Mouse (Mus musculus) midbrain, postnatal 0 days (tissue): ENCODE data around the gene Tmem126b. TPM values are rescaled to one million over a fixed set of nuclear protein-coding genes. Genes with fewer than 3 reads are reported as not detected.

Experiments used
- ATAC-seq: fragments of 200-750 bp; cut with Nextera tagmentation; 2 replicates; pipeline ENCODE4 v1.8.0; 2017; ENCODE audit warnings: moderate number of reproducible peaks, mild to moderate bottlenecking, moderate TSS enrichment, moderate library complexity; ENCODE audit not compliant: low FRiP score
- DNase-seq: peaks from one replicate; pipeline ENCODE4 v3.0.0-alpha.2; 2015; ENCODE audit warnings: low spot score
- H3K27ac ChIP-seq: fragments of 300-500 bp; sonication (generic); 2 replicates; pipeline ENCODE4 v1.5.1; 2014; ENCODE audit warnings: low read depth, mild to moderate bottlenecking, low read length, mixed read lengths
- H3K27me3 ChIP-seq: fragments of 300-500 bp; sonication (generic); 2 replicates; pipeline ENCODE4 v1.6.1; 2014; ENCODE audit warnings: low read length, control low read depth, mixed read lengths; ENCODE audit not compliant: insufficient read depth
- H3K36me3 ChIP-seq: fragments of 300-500 bp; sonication (generic); 2 replicates; pipeline ENCODE4 v1.6.1; 2014; ENCODE audit warnings: low read length, control low read depth, mixed read lengths; ENCODE audit not compliant: insufficient read depth
- H3K4me1 ChIP-seq: fragments of 300-500 bp; sonication (generic); 2 replicates; pipeline ENCODE4 v1.6.1; 2014; ENCODE audit warnings: mild to moderate bottlenecking, control low read depth, antibody characterized with exemption, low read length, mixed read lengths; ENCODE audit not compliant: insufficient read depth
- H3K4me2 ChIP-seq: fragments of 300-500 bp; sonication (generic); 2 replicates; pipeline ENCODE4 v1.6.1; 2014; ENCODE audit warnings: low read depth, mild to moderate bottlenecking, low read length, mixed read lengths; ENCODE audit not compliant: poor library complexity, severe bottlenecking
- H3K4me3 ChIP-seq: fragments of 300-500 bp; sonication (generic); 2 replicates; pipeline ENCODE4 v1.5.1; 2014; ENCODE audit warnings: low read depth, mild to moderate bottlenecking, low read length, moderate library complexity
- H3K9ac ChIP-seq: fragments of 300-500 bp; sonication (generic); replicated peaks from 2 replicates; pipeline ENCODE4 v1.6.1; 2014; ENCODE audit warnings: mild to moderate bottlenecking, low read length, moderate library complexity, mixed read lengths; ENCODE audit not compliant: poor library complexity, severe bottlenecking
- H3K9me3 ChIP-seq: fragments of 300-500 bp; sonication (generic); 2 replicates; pipeline ENCODE4 v1.6.1; 2016; ENCODE audit warnings: low read length, control low read depth
- CTCF ChIP-seq: IDR thresholded peaks from 2 replicates; pipeline ENCODE4 v1.5.1; 2016; ENCODE audit warnings: antibody characterized with exemption, mild to moderate bottlenecking
- WGBS: fragments of 180-500 bp; shearing (Covaris S2); extraction: QIAGEN DNeasy Blood & Tissue Kit; methylation state at CpG from one replicate; pipeline ENCODE4 v1.1.7; 2014; 5-methylcytosine and 5-hydroxymethylcytosine counted together
- polyA plus RNA-seq: library from polyadenylated mRNA; unstranded; fragments of >200 nt; fragmentation: Nextera tagmentation; extraction: Ambion mirVana; gene quantifications from 2 replicates; pipeline ENCODE4 v1.2.1, GENCODE M21; 2015
- total RNA-seq: library from RNA; depleted of rRNA; stranded (reverse); fragments of >200 nt; gene quantifications from 2 replicates; pipeline ENCODE4 v1.2.3, GENCODE M21; 2014; rRNA removed

The Tmem126b gene
- total and polyA plus RNA-seq, 2 experiments from 2014 or later = 15.1 to 25.6 TPM

DNA sequence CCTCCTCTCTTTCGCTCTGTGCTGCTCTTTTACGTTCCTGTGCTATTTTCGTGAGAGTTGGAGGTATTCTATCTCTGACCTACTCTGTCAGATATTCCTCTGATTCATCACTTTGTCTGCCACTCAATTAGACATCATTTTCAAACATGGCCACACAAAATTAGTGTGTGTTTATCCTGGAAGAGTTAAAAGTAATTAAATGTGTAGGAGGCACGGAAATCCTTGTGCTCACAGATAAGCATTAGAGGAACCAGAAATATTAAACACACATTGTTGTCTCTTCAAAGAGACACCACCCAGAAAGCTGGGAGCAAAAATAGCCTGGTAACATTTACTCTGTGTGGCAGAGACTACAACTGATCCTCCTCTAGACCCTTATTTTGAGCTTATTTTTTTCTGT is 35.8 kb downstream of the Tmem126b start:
- no peak overlapping the region for H3K4me2 ChIP-seq
- H3K4me3 ChIP-seq = no peak overlapping the region
- H3K36me3 ChIP-seq = no peaks in the 10 kb centered on the region
- no peak overlapping the region for H3K27ac ChIP-seq
- 91% methylated on average over 4 of the region's 4 CpGs for WGBS
- H3K9ac ChIP-seq = no peak overlapping the region
- H3K4me1 ChIP-seq = no peaks in the 10 kb centered on the region
- no peaks in the 10 kb centered on the region for H3K9me3 ChIP-seq
- ATAC-seq = no peak
- no peak for DNase-seq
- H3K27me3 ChIP-seq = no peaks in the 10 kb centered on the region
- no peak for TF ChIP-seq CTCF

DNA sequence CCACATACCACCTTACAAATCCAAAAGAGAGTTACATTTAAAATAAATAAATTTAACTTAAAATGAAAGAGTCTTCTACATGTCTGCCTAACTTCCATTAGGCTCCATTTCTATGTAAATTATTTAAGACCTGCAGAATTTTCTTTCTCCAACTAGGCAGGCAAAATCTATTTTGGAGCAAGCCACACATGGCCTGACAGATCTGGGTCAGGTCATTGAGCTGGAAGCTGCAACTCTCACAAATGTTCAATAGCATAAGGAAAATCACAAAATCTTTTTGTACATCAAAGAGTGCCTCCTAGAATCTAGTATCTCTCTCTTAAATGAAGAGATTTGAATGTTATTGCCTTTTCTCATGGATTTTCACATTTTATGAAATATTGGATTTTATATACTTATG is 43.6 kb downstream of the Tmem126b start:
- H3K36me3 ChIP-seq = no peaks in the 10 kb centered on the region
- no peaks in the 10 kb centered on the region for H3K27me3 ChIP-seq
- DNase-seq = no peak
- H3K4me3 ChIP-seq = no peak overlapping the region
- no peak overlapping the region for H3K9ac ChIP-seq
- H3K4me1 ChIP-seq = no peaks in the 10 kb centered on the region
- TF ChIP-seq CTCF = no peak
- ATAC-seq = no peak
- no peaks in the 10 kb centered on the region for H3K9me3 ChIP-seq
- H3K4me2 ChIP-seq = no peak overlapping the region
- no peak overlapping the region for H3K27ac ChIP-seq

DNA sequence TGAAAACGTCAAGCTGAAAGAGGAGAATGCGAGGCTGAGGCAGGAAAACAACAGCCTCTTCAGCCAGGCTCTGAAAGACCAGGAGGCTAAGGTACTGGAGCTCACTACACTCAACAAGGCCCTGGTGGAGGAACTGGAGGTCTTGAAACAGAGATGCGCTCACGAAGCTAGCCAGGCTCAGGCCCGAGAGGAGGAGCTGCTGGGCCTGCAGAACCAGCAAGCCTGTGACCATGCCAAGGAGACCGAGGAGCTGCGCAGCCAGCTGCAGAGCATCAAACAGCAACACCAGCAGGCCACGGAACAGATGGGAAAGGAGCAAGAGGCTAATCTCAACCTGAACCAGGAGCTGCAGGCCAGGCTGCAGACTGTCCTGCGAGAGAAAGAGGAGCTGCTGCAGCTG is 48.8 kb downstream of the Tmem126b start:
- Histone ChIP-seq H3K9ac (no peak overlapping the region), H3K4me2 (peak overlapping the region; percentile 67), H3K9me3 (no peaks in the 10 kb centered on the region), H3K4me1 (0 out of 2 replicates have a peak, but pooled peaks cover 4% of the 10 kb centered on the region), H3K36me3 (no peaks in the 10 kb centered on the region), H3K27me3 (no peaks in the 10 kb centered on the region), H3K4me3 (peak overlapping the region; percentile 39), H3K27ac (no peak overlapping the region)
- DNase-seq = no peak
- 67% methylated on average over 9 of the region's 9 CpGs for WGBS
- ATAC-seq = no peak
- no peak for TF ChIP-seq CTCF

DNA sequence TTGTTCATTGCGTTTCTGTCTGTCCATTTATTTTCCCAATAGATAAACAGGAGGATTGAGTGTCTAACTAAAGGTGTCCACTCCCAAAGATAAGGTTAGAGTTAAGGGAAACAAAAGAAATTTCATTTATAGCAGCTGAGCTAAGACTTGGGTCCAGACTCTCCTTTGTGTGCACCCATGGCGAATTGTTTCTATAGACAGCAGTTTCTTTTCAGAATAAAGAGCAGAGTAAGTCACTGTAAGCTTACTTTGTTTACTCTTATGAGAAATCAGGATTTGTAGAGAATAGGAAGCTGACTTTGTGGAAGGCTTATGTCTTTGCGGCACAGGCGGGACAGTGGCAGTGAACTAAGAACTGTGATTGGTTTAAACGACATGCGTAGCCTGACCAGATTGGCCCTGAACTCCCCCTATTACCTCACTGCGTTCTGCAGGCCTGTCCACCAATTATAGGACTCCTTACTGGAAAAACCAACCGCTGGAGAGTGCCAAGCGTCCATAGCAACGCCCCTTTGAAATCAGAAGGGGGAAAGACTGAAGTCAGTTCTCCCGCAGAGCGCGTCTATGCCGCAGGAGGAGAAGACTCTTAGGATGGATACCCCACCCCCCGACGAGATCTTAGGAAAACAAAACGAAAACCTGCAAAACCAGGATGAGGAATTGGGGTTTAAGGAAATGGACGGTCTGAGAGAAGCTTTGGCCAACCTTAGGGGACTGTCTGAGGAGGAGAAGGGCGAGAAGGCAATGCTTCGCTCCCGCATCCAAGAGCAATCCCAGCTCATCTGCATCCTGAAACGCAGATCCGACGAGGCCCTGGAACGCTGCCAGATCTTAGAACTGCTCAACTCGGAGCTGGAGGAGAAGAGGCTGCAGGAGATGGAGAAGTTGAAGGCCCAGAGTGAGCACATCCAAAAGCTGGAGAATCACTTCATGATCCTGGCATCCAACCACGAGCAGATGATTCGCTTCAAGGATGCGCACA is 49.5 kb downstream of the Tmem126b start, which contains the start of gene Ccdc89:
Gene Ccdc89, plus strand, starts transcription at position 558 of the 982 bp plus-strand sequence.
- H3K9ac ChIP-seq = no peak within 1 kb of the TSS
- peak within 1 kb of the TSS; percentile 39 for H3K4me3 ChIP-seq
- WGBS = 16% methylated on average over 29 of the region's 29 CpGs
- H3K4me2 ChIP-seq = peak within 1 kb of the TSS; percentile 67
- TF ChIP-seq CTCF = no peak
- H3K9me3 ChIP-seq = no peaks in the 10 kb centered on the region
- H3K27ac ChIP-seq = peak within 1 kb of the TSS; percentile 43; the same call in 1 of the 2 replicates
- ATAC-seq (peak; percentile 100), DNase-seq (peak; percentile 96)
- H3K27me3 ChIP-seq = no peaks in the 10 kb centered on the region
- H3K4me1 ChIP-seq = 0 out of 2 replicates have a peak, but pooled peaks cover 4% of the 10 kb centered on the region
- no peaks in the 10 kb centered on the region for H3K36me3 ChIP-seq

Other genes with a start within 250 kb of the Tmem126b start
- not detected in 2 replicates for gene Ccdc83, start 210.2 kb downstream of the Tmem126b start, total RNA-seq
- gene Ccdc83, start 210.2 kb downstream of the Tmem126b start, polyA plus RNA-seq = not detected in 2 replicates
- 8.7 and 17.5 TPM in 2 replicates for gene Sytl2, start 173.7 kb downstream of the Tmem126b start, total RNA-seq
- 11.0 and 11.7 TPM in 2 replicates for gene Sytl2, start 173.7 kb downstream of the Tmem126b start, polyA plus RNA-seq
- gene Ccdc89, start 49.4 kb downstream of the Tmem126b start, total RNA-seq = 1.3 and 1.4 TPM in 2 replicates
- 0.97 and 1.1 TPM in 2 replicates for gene Ccdc89, start 49.4 kb downstream of the Tmem126b start, polyA plus RNA-seq
- gene Crebzf, start 33.3 kb downstream of the Tmem126b start, total RNA-seq = 89.3 and 92.8 TPM in 2 replicates
- 22.0 and 24.5 TPM in 2 replicates for gene Crebzf, start 33.3 kb downstream of the Tmem126b start, polyA plus RNA-seq
- 41.2 and 65.6 TPM in 2 replicates for gene Tmem126a, start 18.8 kb downstream of the Tmem126b start, total RNA-seq
- gene Tmem126a, start 18.8 kb downstream of the Tmem126b start, polyA plus RNA-seq = 129 and 137 TPM in 2 replicates
- gene Dlg2, start 671 bp upstream of the Tmem126b start, total RNA-seq = 122 and 126 TPM in 2 replicates
- gene Dlg2, start 671 bp upstream of the Tmem126b start, polyA plus RNA-seq = 16.9 and 21.6 TPM in 2 replicates